Mouse (Mus musculus) bone marrow macrophage, adult 2 months (primary cell): ENCODE measurements around the gene BC107364. TPM values are rescaled to one million over a fixed set of nuclear protein-coding genes. Genes with fewer than 3 reads are reported as not detected.
"Not testable (repeated sequence)": the region's sequence is repeated elsewhere in the genome, so short reads cannot be mapped to it uniquely, and the experiment has no call there.

Experiments
- H3K27ac ChIP-seq: 2 replicates; pipeline ENCODE4 v1.5.1; 2012; ENCODE audit warnings: low read depth, low read length; ENCODE audit not compliant: insufficient read depth
- H3K4me1 ChIP-seq: 2 replicates; pipeline ENCODE4 v1.6.1; 2012; ENCODE audit warnings: low read length; ENCODE audit not compliant: control insufficient read depth, insufficient read depth
- H3K4me3 ChIP-seq: 2 replicates; pipeline ENCODE4 v1.5.1; 2012; ENCODE audit warnings: mild to moderate bottlenecking, low read length, moderate library complexity; ENCODE audit not compliant: insufficient read depth
- CTCF ChIP-seq: IDR thresholded peaks from 2 replicates; pipeline ENCODE4 v1.5.1; 2012; ENCODE audit warnings: low read depth, mild to moderate bottlenecking, low read length, moderate library complexity
- POLR2A ChIP-seq: IDR thresholded peaks from 2 replicates; pipeline ENCODE4 v1.6.1; 2012; ENCODE audit warnings: mild to moderate bottlenecking, low read depth, low read length, borderline replicate concordance
- polyA plus RNA-seq: library from polyadenylated mRNA; stranded (reverse); fragments of >200 nt; gene quantifications from 2 replicates; pipeline ENCODE4 v1.2.4, GENCODE M21; 2012; ENCODE audit not compliant: missing spikeins, insufficient read depth, insufficient read length

BC107364 gene
- polyA plus RNA-seq, result not detected in 2 replicates

DNA sequence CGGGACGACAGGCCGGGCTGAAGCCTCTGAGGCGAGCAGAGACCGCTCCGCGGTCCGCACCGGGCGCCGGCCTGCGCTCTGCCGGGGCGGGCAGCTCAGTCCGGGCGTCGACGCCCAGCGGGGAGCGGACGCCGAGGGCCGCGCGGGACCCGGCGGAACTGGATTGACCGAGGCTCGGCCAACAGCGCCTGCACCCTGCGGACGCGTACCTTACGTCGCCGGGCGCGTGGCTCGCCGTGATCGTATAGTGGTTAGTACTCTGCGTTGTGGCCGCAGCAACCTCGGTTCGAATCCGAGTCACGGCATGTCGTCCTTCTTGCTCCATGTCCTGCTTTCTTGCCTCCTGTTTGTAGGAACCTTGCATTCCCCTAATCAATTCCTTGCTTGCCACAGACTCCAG, at the start of gene BC107364:
TSS of gene BC107364 (minus strand) at position 45 of the 400 bp plus-strand sequence.
- H3K4me3 ChIP-seq, H3K27ac ChIP-seq, H3K4me1 ChIP-seq: not testable (repeated sequence)

DNA sequence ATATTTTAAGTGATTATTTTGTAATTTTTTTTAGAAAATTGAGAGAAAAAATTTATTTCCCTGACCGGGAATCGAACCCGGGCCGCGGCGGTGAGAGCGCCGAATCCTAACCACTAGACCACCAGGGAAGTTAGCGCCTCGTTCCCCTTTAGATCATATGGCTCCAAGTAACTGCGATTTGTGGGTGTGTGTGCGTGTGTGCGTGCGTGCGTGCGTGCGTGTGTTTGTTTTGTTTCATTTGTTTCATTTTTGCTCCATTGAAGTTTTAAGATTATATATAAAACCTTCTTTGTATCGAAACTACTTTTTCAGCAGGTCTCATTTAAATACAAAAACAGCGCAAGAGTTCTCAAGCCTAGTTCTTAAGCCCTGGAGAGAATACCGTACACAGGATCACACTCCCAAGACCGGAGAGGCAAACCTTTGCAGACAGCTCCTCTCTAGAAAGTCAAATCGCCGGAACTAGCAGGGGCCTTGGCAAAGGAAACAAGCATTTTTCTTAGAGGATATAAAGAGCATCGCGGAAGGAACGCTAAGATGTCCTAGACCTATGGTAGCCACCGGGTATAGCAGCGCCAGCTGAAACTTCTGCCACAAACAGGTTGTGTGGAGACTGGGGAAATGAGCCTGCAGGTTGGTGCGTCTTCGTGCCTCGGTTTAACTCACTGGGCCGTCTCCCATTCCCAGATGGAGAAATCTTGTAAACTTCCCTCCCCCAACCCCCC, 49.4 kb upstream of the BC107364 start:
- peak overlapping the region; percentile 65 for H3K4me3 ChIP-seq
- TF ChIP-seq POLR2A, result no peak
- TF ChIP-seq CTCF, result no peak
- peak overlapping the region; percentile 20 for H3K27ac ChIP-seq
- peaks cover 5% of the 10 kb centered on the region; the same call in 1 of the 2 replicates for H3K4me1 ChIP-seq

DNA sequence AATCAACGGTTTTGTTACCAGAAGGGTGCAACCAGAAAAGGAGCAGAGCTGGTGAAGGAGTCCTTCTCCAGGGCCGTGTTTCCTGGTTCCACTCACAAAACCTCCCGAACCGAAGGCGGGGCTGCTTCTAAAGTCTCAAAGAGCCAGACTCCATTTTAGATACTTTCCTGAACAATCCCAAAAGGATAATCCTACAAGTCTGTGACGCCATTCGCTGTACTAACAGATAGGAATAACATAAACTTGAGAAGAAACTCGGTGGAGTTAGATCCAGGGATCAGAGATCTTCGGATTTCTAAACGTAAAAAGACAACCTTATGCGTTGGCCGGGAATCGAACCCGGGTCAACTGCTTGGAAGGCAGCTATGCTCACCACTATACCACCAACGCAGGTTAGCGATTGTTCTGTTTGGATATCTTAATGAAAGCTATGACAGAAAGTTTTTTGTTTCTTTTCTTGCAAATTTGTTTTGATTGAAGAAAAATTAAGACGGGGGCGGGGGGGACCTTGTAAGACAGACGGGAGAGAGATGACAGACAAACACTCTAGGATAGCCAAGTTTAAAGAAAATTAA, 48.7 kb upstream of the BC107364 start:
- TF ChIP-seq POLR2A (no peak), CTCF (no peak)
- H3K4me3 ChIP-seq, result peak overlapping the region; percentile 78
- H3K27ac ChIP-seq, result peak overlapping the region; percentile 84
- peaks cover 5% of the 10 kb centered on the region; the same call in 1 of the 2 replicates for H3K4me1 ChIP-seq

DNA sequence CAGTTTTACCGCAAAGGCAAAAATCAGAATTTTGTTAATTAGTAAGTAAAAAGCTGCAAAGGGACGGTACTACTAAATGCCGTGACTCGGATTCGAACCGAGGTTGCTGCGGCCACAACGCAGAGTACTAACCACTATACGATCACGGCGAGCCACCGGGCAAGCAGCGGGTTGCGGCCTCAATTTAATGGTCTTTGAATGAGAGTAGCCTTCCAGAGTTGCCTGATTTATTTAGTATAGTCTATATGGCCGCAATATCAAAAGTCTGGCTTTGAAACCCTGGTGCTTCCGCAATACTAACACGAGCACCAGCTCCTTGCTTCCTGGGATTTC, 48.1 kb upstream of the BC107364 start:
- peaks cover 5% of the 10 kb centered on the region; the same call in 1 of the 2 replicates for H3K4me1 ChIP-seq
- H3K27ac ChIP-seq, result peak overlapping the region; percentile 84
- TF ChIP-seq POLR2A (no peak), CTCF (no peak)
- peak overlapping the region; percentile 78 for H3K4me3 ChIP-seq

DNA sequence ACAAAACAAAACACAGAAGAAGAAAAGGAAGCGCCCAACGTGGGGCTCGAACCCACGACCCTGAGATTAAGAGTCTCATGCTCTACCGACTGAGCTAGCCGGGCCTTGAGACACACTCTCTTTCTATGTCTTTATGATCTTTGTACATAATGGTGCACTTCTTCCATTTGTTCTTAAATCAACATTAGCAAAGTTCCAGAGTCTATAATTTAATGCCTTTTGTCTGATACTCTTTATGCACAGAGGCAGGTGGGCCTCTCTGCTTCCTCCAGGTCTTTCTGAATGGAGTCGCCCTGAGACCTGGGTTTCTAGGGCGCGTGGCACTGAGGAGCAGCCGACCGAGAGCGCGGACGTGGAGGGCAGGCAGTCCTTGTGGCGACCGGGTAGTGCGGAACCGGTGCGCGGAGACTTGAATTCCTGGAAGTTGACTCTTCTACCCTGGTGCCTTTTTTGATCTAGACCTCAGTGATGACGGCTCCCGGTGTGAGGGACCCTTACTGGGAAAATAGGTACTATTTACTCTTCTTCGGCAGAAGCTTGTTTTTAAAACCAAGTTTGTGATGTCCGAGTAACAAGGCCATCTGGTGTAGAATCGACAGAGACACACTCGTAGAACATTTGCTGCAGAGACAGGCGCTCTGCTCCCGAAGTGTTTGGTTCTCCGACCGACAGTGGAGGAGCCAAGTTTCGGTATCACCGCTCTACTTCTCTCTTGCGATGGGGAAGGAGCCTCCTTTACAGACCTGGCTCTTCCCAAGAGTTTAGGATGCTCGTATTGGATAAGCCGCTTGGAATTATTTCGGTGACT, 47.6 kb upstream of the BC107364 start:
- TF ChIP-seq POLR2A, result no peak
- Histone ChIP-seq H3K4me3 (peak overlapping the region; percentile 75), H3K4me1 (peaks cover 5% of the 10 kb centered on the region; the same call in 1 of the 2 replicates), H3K27ac (peak overlapping the region; percentile 66)

DNA sequence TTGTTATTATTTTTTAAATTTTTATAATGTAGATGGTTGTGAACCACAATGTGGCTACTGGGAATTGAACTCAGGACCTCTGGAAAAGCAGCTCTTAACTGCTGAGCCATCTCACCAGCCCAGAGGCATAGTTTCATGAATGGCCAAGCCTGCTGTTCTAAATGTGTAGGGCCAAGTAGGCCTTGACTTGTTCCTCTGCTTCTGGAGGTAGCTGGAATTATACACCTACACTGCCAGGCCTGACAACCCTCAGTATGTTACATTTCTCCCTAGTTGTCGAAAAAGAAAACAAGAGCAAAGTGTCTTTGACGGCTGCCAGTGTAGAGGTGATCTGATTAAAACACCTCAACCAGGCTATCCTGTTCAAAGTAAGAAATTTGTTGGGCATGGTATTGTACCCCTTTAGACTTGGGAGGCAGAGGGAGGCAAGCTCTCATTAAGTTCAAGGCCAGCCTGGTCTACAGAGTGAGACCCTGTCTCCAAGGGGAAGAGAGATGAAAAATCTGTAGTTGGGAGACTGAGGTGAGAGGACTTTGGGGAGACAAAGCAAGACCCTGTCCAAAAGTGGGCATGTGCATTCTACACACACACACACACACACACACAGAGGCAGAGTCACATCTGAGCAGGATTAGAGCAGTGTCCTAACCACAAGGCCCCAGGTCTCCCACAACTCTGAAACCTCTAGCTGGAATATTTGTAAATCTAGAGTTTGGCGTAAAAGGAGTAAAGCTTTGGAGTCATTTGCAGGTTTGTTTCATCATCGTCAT, 46.6 kb upstream of the BC107364 start:
- TF ChIP-seq POLR2A (no peak), CTCF (no peak)
- H3K4me3 ChIP-seq, result no peak overlapping the region
- H3K4me1 ChIP-seq, result peaks cover 5% of the 10 kb centered on the region; the same call in 1 of the 2 replicates
- no peak overlapping the region for H3K27ac ChIP-seq

DNA sequence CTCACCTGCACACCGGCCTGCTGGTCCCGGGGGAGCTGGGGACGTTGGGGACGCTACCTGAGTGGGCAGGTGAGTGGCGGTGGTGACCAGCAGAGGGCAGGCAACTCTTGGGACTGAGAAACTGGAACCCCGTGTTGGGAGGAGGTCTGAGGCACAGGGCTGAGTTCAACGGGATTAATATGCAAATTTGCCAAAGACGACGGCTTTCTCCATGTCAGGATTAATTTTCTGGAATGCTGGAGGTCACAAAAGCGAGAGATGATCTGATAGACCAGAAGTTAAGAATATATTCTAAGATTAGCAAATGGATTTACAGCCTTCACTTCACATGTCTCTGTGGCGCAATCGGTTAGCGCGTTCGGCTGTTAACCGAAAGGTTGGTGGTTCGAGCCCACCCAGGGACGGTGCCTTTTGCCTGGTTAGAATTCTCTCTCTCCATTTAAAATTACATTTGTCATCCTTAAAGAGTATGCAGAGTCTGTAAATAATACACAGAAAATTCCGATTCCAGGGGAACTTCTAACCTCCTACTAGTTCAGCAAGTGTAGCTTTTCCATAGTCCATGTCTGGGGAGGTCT, 45.4 kb upstream of the BC107364 start:
- Histone ChIP-seq H3K27ac (no peak overlapping the region), H3K4me3 (peak overlapping the region; percentile 55), H3K4me1 (peaks cover 5% of the 10 kb centered on the region; the same call in 1 of the 2 replicates)
- TF ChIP-seq CTCF, result peak; percentile 61
- TF ChIP-seq POLR2A, result no peak

DNA sequence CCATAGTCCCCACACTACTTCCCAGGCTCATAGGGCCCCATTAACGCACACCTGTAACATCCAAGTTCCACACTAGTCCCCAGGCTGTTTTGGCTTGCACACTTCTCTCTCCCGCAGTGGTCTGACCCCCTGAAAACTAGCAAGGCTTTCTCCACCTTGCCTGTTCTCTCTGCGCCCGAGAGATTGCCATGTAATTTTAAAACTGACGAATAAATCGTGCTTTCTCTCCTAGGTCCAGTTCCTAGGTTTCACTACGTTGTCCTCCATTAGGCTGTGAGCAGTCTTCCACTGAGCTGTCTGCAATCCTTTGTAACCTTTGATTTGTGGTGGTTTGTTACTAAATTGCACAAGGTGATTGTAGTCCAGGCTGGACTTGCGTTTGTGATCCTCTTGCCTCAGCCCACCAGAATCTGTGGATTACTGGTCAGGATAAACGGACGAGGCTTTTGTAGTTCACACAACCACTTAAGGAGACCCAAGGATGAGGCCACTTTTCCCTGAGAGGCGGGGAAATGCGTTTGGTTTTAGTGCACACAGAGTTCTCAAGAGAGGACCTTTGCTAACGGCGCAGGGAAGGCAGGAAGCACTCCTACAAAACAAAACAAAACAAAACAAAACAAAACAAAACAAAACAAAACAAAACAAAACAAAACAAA, 44.6 kb upstream of the BC107364 start:
- H3K4me3 ChIP-seq, result not testable (repeated sequence)

DNA sequence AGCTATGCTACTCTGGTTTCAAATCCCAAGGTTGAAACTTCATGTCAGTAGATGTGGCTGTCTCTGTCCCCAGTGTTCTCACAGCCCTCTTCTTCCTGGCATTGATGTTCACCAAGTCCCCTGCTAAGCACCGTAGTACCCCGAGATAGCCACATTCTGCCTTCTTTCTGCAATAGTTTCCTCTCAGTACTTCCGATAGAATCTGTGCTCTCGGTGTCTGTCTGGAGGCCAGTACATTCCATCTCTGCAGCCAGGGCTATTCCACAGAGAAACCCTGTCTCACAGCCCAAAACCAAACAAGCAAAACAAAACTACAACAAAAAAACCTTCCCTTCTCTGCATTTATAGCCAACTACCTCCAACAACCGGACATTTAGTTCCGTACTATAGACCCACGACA, 44.1 kb upstream of the BC107364 start:
- TF ChIP-seq CTCF (no peak), POLR2A (no peak)
- Histone ChIP-seq H3K4me3 (no peak overlapping the region), H3K27ac (no peak overlapping the region), H3K4me1 (peaks cover 5% of the 10 kb centered on the region; the same call in 1 of the 2 replicates)

More for the DNA sequence above, 44.6 kb upstream of the BC107364 start:
- H3K4me1 ChIP-seq, H3K27ac ChIP-seq: not testable (repeated sequence)
